ENCODE assay signal across 21 mouse cellular contexts in the genomic region with DNA sequence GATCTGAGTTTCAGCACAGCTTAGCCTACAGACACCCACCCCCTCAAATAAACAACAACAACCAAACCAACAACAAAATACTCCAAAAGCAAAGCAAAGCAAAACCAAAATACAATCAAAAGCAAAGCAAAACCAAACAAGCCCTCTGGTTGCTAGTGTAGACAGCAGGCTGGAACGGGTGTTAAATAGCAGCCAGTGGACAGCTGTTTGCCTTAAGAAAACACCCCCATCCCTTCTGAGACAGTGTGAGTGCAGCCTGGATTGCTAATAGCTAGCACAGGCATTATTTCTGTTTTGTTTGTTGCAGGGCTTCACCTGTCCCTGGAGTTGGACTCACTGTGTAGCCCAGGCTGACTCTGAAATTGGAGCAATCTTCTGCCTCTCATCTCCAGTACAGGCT. TPM values are rescaled to one million over a fixed set of nuclear protein-coding genes. Genes with fewer than 3 reads are reported as not detected.
"Had no signal": no experiment of that assay in that cellular context is flagged by ENCODE, and none has a peak within 500 bp of the region (broad histone marks: within the 10 kb centered on the region; RNA-seq: fewer than 3 reads in every experiment).

No protein-coding gene starts in this region.

- H3K36me3 ChIP-seq: liver, embryonic 13.5 days; liver, embryonic 15.5 days had no signal

- H3K9ac ChIP-seq: liver, embryonic 13.5 days; liver, embryonic 15.5 days; liver, postnatal 0 days; midbrain, embryonic 12.5 days; midbrain, embryonic 15.5 days; neural tube, embryonic 15.5 days had no signal

- DNase-seq: liver; liver, embryonic 13.5 days; liver, postnatal 0 days; lung, postnatal 10 days; lung, postnatal 36 days; retina, postnatal 1 day; right cerebral cortex, adult 18-20 months; right cerebral cortex, postnatal 25 days; right cerebral cortex, postnatal 4 days; spleen, adult 18-20 months; thymus, adult 18-20 months; thymus, postnatal 14 days; thymus, postnatal 36 days had no signal

- H3K27ac ChIP-seq: liver, embryonic 13.5 days; liver, embryonic 15.5 days; macrophage; midbrain, embryonic 12.5 days; midbrain, embryonic 15.5 days; neural tube, embryonic 13.5 days; neural tube, embryonic 15.5 days had no signal

- H3K4me2 ChIP-seq: liver, embryonic 11.5 days; liver, embryonic 13.5 days; liver, embryonic 15.5 days; midbrain, embryonic 15.5 days; neural tube, embryonic 13.5 days; neural tube, embryonic 15.5 days had no signal

- H3K9me3 ChIP-seq: liver, embryonic 13.5 days; liver, embryonic 15.5 days; megakaryocyte, embryonic 14.5 days; midbrain, embryonic 12.5 days; midbrain, embryonic 15.5 days; neural tube, embryonic 13.5 days; neural tube, embryonic 15.5 days had no signal

- H3K27me3 ChIP-seq: midbrain, embryonic 12.5 days; midbrain, embryonic 15.5 days; neural tube, embryonic 13.5 days; neural tube, embryonic 15.5 days had no signal

- H3K4me1 ChIP-seq: liver, embryonic 13.5 days; liver, embryonic 15.5 days; midbrain, embryonic 15.5 days; neural tube, embryonic 13.5 days had no signal

- H3K4me3 ChIP-seq: liver, embryonic 13.5 days; liver, embryonic 15.5 days; midbrain, embryonic 12.5 days; midbrain, embryonic 15.5 days; neural tube, embryonic 13.5 days; neural tube, embryonic 15.5 days had no signal

- ATAC-seq: liver, postnatal 0 days; midbrain, embryonic 15.5 days had no signal

RNA-seq across cellular contexts. Expression of gene Tmem44, which starts 17.7 kb away (rescaled TPM):
- polyA plus RNA-seq: macrophage had no signal
